Mouse (Mus musculus) adrenal gland, adult 2 months (tissue): Measurements from ENCODE around the gene Rapgefl1. TPM values are rescaled to one million over a fixed set of nuclear protein-coding genes. Genes with fewer than 3 reads are reported as not detected.
"Not testable (repeated sequence)": the region's sequence is repeated elsewhere in the genome, so short reads cannot be mapped to it uniquely, and the experiment has no call there.

ENCODE experiments used
- DNase-seq: peaks from one replicate; pipeline ENCODE4 v3.0.0; 2021
- polyA plus RNA-seq: library from polyadenylated mRNA; depleted of rRNA; stranded (reverse); fragments of >200 nt; gene quantifications from 2 replicates; pipeline ENCODE4 v1.2.3, GENCODE M21; 2012
- total RNA-seq, 2 experiments: library from RNA; stranded (reverse); gene quantifications; 2 replicates each; pipeline ENCODE4 v1.2.3; 2021

Gene Rapgefl1
- total and polyA plus RNA-seq, 3 experiments: 0.29 to 1.5 (median 0.79) TPM

DNA sequence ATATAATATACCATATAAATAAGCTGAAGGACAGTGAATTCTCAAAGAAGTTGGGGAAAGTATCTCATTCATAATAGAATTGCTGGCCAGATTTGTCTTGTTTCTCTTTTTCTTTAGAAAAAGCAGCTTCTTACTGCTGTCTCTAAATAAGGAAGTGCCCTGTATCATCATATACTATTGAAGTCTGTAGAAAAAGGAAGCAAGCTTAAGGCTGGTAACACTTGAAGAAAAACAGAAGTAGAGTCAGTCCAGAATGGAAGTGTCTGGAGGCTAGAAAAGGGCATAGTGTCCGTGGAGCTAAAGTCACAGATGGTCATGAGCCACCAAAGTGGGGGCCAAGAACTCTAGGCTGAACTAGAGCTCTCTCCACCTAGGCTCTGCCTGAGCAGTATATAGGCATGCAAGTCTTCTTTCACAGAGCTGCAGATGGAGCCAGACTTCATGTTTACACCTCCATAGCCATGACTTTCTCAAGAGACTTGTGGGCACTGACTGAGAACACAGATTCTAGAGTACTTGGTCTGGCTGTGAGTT, 19.8 kb upstream of the Rapgefl1 start:
- DNase-seq: no peak

DNA sequence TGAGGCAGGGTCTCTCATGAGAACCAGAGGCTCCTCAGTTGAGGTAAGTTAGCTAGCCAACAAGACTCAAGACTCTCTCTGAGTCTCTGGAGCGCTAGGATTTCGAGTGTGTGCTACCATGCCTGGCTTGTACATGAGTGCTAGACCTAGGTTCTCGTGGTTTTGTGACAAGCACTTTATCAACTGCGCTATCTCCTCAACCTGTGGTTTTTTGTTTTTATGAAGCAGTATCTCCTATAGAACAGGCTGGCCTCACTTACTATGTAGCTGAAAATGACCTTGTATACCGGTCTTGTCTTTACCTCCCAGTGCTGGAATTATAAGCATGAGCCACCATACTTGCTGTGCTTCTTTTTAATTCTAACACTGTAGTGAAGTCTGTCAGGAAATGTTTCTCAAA, 15.6 kb upstream of the Rapgefl1 start:
- DNase-seq: no peak

DNA sequence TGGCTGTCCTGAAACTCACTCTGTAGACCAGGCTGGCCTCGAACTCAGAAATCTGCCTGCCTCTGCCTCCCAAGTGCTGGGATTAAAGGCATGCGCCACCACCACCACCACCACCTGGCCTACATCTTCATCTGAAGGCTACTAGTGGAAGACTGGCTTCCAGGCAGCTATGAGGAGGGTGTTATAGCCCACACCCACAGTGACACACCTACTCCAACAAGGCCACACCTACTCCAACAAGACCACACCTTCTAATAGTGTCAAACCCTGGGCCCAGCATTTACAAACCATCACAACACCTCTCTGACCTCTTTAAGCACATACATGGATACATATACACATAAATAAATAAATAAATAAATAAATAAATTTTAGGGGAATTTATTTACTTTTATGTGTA, 10.5 kb upstream of the Rapgefl1 start:
- not testable (repeated sequence) for DNase-seq

DNA sequence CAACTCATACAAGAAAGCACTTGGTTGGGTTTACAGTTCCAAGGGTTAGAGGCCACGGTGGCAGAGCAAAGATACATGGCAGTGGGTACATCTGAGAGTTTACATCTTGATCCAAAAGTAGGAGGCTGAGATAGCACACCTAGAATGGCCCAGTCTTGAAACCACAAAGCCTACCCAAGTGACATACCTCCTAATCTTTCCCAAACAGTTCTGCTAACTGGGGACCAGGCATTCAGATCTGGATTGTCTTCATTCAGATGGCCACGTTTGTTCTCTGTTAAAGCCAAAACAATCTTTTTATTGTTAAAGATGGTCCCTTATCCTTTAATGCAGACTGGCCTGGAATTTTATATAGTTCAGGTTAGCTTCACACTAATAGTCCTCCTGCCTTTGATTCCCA, 8.7 kb upstream of the Rapgefl1 start:
- no peak for DNase-seq

DNA sequence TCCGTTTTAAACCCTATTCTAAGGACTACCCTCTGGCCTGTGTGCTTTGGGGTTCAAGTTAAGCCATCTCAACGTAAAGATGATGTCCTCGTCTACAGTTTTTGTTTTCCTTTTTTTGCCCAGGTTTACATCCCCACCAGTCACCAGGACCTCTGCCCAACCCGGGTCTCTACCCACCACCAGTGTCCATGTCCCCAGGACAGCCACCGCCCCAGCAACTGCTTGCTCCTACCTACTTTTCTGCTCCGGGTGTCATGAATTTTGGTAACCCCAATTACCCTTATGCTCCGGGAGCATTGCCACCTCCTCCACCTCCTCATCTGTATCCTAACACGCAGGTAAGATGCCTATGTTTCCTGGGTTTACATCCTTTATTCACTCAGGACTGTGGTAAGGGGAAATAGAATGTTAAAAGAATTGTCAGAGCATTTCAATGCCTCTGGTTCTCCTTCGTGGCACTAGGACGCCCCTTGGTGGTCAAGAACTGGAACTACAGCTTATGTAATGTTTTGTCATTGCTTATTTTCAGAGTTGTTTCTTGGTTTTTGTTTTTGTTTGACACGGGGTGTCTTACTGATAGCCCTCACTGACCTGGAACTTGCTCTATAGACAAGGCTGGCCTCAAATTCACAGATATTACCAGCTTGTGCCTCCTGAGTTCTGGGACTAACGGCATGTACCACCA, 7.4 kb upstream of the Rapgefl1 start:
- no peak for DNase-seq

DNA sequence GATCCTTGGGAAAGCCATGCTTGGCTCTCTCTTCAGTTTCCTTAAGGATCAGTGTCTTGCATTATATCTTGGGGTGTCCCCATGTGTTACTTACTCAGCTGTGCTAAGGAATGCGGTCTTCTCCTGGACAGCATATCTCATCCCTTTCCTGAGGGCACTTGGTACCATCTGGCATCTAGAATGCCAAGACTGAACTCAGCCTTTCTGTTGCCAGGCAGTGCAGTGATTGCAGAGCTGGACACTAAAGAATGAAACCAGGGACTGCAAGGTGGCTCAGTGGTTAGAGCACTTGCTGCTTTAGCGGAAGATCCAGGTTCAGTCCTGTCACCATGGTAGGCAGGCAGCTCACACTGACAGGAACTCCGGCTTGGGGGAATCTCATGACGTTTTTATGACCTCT, 6.7 kb upstream of the Rapgefl1 start:
- no peak for DNase-seq

DNA sequence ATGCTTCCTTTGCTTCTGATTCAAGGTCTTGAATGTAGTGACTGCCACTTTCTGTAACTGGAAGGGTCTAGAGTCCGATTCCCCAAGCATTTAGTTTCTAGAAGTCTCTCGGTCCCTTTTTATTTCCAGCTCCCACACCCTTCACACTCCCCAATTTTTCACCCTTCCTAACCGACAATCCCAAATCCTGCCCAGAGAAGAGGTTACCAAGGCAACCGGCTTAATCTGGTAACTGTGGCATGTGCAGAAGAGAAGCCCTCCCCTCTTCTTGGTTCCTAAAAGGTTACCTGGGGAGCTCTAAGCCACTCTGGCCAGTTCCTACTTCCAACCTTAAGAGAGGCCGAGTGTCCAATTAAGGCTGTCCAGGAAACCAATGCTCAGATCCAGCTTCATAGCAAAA, 1.3 kb upstream of the Rapgefl1 start:
- DNase-seq: no peak

DNA sequence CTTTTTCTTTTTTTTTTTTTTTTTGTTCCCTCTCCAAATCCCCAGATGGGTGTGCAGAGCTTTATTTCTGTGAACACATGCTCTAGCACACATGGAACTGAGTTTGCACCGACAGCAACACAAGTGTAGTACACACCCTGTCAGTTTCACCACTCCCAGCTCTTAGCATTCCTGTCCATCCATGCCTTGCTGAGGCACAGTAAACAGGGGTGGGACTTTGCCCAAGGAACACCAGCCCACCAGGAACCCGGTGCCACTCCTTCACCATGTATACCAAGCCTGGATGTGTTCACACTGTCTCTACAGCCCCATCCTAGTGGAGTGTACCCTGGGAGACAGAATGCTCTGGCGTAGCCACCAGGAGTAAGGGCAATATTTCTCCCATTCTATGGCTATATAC, 860 bp upstream of the Rapgefl1 start:
- DNase-seq: no peak

DNA sequence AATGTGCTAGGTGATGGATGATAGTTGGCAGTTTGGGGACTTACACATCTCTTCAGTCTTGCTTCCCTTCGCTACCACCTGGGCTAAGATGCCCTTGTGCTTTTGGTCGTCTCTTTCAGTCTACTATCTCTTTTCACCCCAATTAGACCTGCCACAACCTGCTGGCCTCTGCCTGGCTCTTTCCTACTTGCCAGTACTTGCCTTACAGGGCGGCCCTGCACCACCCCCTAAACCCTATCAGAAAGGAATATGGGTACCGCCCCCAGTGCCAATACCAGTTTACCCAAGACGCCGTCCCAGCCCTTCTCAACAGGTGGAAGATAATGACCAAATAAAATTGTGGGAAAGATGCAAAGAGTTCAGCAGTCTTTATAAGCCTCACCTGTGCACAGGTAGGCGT, 457 bp upstream of the Rapgefl1 start:
- no peak for DNase-seq

DNA sequence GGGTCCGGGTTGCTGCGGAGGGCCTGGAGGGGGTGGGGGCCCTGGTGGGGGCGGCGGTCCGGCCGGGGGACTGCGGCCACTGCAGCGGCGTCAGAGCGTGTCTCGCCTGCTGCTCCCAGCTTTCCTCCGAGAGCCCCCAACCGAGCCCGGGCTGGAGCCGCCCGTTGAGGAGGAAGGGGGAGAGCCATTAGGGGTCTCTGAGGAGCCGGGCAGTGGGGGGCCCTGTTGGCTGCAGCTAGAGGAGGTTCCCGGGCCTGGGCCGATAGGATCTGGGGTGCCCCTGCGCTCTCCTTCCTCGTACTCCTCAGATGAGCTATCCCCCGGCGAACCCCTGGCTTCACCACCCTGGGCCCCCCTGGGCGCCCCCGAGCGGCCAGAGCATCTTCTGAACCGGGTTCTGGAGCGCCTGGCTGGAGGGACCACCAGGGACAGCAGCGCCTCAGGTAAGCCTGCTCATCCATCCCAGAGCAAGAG, 683 bp downstream of the Rapgefl1 start:
- no peak for DNase-seq

DNA sequence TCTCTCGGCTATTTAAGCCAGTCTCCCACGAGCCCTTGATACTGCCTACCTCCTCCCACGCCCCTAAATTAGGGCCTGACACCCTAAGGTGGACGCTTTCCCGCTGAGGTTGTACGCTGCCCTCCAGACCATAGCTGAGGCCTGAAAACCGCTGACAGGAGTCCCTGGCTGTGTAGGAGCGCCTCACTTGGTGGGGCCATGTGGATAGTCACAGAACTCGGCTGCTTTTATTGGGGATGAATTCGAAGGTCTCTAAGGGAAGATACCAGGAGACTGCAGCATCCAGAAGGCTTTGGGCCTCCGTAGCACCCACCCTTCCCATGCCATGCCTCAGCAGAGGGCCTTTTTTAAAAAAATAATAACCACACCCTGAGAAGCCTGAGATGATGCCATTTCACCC, 1.3 kb downstream of the Rapgefl1 start:
- no peak for DNase-seq

DNA sequence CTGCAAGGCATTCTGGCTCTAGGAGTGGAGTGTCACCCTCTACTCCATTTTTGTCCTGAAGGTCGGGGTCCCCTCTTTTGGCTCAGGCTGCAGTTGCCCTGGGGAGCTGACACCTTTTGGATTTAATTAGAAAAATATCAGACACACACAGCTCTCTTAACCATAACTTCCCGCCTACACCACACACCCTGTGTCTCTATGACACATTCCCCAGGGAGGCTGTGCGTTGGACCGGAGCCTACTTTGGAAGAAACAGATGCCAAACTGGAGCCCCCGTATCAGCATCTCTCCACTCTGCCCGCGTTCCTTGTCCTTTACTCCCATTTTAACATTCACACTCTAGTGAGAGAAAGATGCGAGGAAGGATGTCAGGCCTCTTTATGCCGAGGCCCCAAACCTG, 1.9 kb downstream of the Rapgefl1 start:
- DNase-seq: no peak

DNA sequence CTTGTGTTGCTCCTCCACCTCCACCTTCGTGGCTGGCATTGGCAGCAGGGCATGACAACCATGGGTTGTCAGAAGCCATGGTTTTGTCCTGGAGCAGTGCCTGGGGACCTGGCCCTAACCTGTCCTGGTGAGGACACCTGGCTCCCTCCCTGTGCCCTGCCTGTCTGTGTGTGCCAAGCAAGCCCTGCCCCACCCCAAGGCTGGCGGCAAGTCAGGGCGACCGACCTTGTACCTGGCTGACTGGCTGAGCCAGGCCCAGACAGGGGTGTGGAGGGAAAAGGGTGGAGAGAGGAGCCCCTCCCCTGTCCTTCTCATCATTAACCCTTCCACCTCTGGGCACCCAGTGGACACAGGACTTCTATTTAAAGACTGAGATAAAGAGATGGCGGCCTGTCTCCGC, 2.8 kb downstream of the Rapgefl1 start:
- DNase-seq: no peak

DNA sequence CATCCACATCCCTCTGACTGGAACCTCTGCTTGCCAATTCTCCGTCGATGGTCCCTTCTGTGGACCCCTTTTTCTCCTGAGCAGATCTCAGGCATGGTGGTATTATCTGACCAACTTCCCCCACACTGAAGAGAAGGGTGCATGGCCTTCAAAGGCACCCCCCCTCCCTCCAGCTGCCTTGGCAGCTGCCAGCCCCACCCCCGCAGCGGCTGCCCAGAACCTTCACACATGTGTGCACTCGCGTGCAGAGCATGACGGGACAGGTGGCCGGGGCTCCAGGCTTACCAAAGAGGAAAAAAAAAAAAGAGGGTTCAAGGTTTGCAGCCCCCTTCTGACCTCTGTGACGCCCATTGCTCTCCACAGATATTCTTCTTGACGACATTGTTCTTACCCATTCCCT, 3.3 kb downstream of the Rapgefl1 start:
- no peak for DNase-seq

DNA sequence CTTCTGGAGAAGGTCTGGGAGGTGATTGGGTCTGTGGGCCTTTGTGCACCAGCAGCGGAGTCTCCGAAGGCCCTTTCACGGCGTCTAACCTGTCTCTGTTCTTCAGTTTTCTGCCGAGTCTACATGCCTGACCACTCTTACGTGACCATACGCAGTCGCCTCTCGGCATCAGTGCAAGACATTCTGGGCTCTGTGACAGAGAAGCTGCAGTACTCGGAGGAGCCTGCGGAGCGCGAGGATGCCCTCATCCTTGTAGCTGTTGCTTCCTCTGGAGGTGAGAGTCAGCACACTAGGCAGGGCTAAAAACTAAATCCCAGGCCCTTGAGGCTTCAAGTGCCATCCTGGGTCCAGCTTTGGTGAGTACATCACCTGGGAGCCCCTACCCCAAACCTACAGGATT, 9.4 kb downstream of the Rapgefl1 start:
- no peak for DNase-seq

DNA sequence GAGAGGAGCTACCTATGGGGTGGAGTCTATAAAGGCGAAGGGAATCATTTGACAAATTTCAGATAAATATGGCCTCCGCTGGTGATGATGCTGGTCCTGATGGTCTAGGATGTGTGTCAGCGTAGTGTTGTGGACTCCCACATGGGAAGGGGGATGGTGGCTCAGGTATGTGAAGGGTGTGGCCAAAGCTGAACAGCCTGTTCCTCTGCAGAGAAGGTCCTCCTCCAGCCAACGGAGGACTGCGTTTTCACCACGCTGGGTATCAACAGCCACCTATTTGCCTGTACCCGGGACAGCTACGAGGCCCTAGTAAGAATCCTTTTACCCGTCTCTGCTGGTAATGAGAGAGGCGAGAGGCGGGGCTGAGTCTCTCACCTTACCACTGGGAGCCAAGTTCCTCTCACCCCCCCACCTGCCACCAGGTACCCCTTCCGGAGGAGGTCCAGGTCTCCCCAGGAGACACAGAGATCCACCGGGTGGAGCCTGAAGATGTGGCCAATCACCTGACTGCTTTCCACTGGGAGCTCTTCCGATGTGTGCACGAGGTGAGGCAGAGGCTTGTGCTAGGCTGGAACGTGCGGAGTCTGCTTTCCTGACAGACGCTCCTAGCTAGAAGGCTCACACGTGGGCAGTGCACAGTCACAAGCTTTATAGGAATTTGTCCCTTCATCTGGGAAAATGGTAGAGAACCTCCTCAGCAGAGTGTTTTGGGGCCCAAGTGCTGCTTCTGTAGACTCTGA, 10.4 kb downstream of the Rapgefl1 start:
- DNase-seq: no peak

DNA sequence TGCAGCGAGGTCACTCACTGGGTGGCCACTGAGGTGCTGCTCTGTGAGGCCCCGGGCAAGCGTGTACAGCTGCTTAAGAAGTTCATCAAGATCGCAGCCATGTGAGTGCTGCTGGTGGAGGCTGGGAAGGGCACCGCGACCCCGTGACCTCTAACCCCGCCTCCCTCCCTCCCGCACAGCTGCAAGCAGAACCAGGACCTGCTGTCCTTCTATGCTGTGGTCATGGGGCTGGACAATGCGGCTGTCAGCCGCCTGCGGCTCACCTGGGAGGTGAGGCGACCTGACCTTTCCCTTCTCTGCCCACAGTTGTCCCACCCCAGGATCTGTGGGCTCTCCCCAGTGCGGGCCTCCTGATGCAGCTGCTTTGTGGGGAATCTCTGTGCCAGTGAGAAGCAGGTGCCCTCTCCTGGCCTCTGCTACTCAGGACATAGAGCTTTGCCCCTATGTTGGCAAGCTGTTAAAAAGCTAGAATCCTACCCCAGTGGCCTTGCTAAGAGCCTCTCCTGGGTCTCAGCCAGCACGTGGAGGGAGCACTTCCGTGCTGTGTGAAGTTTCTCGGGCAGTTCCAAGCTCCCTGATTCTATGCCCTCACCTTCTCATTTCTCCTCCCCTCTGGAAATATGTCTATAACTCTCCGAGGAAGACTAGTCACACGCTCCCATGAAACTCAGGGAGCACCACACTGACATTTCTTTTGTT, 12.8 kb downstream of the Rapgefl1 start:
- DNase-seq: no peak

DNA sequence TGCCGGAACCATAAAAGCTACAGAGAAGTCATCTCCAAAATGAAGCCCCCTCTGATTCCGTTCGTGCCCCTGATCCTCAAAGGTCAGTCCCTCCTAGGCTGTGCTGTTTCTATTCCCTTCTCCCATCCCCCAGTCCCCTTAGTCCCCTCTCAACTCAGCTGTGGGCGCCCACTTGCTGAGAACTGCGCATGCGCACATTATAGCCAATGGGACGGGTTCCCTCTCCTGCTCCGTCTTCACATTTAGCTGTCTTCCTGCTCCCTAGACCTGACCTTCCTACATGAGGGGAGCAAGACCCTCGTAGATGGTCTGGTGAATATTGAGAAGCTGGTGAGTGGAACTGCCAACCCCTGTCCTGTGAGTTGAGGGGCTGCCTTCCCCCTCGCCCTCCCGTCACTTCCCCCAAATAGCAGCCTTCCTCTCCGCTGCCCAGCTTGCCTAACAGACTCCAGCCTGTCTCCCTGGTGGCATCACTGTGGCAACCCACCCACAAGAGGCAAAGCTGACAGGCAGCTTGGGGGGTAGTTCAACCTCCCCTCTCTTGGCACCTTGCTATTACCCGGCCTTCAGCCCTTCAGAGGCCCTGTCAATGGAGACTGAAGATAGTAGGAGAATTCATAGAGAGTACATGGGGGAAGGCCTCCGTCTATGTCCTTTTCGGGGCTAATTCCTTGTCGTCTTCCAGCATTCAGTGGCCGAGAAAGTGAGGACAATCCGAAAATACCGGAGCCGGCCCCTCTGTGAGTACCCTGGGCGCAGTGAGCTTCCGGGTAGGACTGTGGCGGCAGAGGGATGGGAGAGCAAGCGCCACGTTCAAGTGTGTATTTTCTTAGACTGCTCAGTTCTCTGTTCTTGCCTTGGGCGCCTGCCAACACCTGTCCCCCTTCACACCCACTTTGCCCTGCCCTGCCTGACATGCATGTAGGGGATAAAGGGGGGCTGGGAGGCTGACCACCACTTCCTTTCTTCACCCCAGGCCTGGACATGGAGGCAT, 13.8 kb downstream of the Rapgefl1 start:
- no peak for DNase-seq

DNA sequence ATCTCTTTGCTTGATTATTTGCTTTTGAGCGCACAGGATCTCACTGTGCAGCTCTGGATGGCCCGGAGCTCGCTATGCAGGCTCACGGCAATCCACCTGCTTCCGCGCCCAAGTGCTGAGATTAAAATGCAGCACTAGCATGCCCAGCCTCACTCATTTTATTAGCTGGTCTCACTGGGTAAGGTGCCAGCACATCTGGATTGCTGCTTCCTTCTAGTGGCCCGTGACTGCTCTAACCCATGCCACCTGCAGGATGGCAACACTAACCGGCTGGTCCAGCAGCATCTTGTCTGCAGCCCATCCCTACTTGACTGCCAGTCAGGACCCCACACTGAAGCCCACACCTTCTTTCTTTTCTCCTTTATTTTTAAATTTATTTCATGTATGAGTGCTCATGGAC, 17.5 kb downstream of the Rapgefl1 start:
- no peak for DNase-seq

DNA sequence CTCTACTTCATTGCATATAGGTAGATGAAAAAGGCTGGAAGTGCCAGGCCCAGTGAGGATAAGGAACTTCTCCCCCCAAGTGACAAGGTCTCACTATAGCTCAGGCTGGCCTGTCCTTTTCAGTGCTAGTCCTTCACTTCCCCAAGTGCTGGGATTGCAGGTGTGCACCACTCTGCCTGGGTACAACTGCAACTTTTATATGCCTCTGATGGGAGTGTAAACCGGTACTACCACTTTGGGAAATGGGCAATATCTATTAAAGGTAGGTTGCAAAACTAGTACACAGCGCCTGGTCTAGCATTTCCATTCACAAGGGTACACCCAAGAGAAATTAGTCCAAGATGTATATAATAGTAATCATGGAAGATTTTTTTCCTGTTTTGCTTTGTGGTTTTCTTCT, 18.1 kb downstream of the Rapgefl1 start:
- no peak for DNase-seq
